Mouse (Mus musculus): Measurements from ENCODE around the gene Slc22a18. TPM values are rescaled to one million over a fixed set of nuclear protein-coding genes. Genes with fewer than 3 reads are reported as not detected.
A peak's percentile ranks its signal among the peaks of the same experiment; 100 is the strongest.

The Slc22a18 gene
- 1 to 10 TPM; 1.4 to 1.5 TPM for total RNA-seq (2021)
- long read RNA-seq, experiment 1, partial matches to known transcripts, result 0 of 1 reads
- long read RNA-seq, experiment 1, other reads (novel, unspliced or antisense), result 0 of 1 reads
- long read RNA-seq, experiment 2, partial matches to known transcripts, result 0 of 1 reads
- long read RNA-seq, experiment 2, other reads (novel, unspliced or antisense), result 0 of 1 reads

GRCm38 (mm10) chr7:143473347-143474101 is at the start of gene Slc22a18:
Slc22a18 (plus strand) TSS chr7:143473736.
- no peak for DNase-seq

- DNase-seq, result no peak
Measured at GRCm38 (mm10) chr7:143428142-143428813, 45.3 kb upstream of the Slc22a18 start.

DNA sequence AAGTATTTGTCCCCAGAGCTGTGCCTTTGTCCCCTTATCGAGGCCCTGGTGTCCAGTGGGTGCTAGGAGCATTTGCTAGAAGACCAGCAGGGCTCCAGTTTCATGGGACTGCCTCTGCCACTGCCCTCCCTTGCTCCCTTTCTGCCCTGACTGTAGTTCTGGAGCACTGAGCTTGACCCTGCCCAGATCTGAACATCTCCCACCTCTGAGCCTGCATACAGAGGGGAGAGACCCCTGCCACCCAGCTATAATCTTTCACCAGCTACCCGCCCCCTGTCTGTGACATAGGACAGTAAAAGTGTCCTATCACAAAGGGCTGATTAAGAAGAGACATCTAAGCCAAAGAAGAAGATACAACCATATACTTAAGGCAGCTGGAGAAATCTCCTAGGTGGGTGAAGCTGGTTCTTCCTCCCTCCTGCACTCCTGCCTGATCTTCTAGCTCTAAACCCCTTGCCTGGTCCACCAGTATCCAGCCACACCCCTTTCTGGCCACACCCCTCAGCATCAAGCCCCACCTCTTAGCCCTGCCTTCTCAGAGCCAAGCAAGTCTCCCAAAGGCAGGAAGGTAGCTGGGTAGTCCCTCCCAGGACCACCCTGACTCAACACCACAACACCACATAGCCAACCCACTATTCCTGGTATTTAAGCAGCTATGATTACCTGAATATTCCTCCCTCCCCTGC is 44.6 kb upstream of the Slc22a18 start:
- DNase-seq, result no peak

GRCm38 (mm10) chr7:143432631-143433030 is 40.9 kb upstream of the Slc22a18 start:
- DNase-seq, result no peak

DNA sequence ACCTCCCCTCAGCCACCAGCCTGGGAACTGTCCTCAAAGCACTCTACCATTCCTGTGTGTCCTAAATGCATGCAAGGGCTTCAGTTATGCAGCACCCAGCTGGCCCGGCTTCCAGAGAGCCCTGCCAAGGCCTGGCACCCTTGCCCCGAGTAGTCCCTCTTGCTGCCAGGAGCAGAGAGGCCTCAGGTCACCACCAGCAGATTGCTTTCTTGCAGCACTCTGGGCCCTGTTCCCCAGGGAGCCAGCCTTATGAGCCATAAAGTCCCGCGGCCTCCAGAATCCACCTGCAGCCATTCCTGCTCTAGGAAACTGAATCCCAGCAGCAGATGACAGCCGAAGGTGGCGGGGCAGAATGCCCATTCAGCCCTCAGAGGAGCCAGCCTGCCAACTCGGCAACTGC is 40.2 kb upstream of the Slc22a18 start:
- peak; percentile 22 to 66 for DNase-seq

GRCm38 (mm10) chr7:143437231-143437893 is 36.2 kb upstream of the Slc22a18 start:
- no peak for DNase-seq

- DNase-seq, result peak; percentile 11 to 29
Measured at GRCm38 (mm10) chr7:143437894-143438581, 35.5 kb upstream of the Slc22a18 start.

GRCm38 (mm10) chr7:143438965-143439364 is 34.6 kb upstream of the Slc22a18 start:
- DNase-seq, result no peak

- no peak for DNase-seq
Measured at GRCm38 (mm10) chr7:143444580-143444954, 29.0 kb upstream of the Slc22a18 start.

GRCm38 (mm10) chr7:143444955-143445648 is 28.4 kb upstream of the Slc22a18 start:
- DNase-seq, result no peak

- peak in 1 of 2 experiments; percentile 35 for DNase-seq
Measured at GRCm38 (mm10) chr7:143445651-143446460, 27.7 kb upstream of the Slc22a18 start.

DNA sequence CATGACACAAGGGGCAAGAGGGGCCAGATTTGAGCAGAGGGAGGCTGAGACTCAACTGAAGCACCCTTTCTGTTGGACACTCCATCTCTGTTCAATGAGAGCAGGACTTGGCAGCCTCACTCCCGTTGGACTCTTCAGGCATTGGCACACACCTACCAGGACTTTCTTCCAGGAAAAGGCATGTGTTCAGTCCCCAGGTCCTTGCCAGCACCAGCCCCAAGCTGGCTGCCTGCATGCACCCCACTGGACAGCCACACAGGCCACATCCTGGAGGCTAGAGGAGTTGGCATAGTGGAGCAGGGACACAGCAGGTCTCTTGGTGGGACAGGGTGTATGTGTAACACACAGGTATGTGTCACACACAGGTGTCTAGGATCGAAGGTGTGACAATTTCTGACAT is 26.4 kb upstream of the Slc22a18 start:
- peak in 1 of 2 experiments; percentile 33 for DNase-seq

- no peak for DNase-seq
Measured at GRCm38 (mm10) chr7:143458963-143459331, 14.6 kb upstream of the Slc22a18 start.

GRCm38 (mm10) chr7:143459332-143460211 is 14.0 kb upstream of the Slc22a18 start:
- DNase-seq, result peak; percentile 63 to 76

- no peak for DNase-seq
Measured at GRCm38 (mm10) chr7:143460217-143460834, 13.2 kb upstream of the Slc22a18 start.

GRCm38 (mm10) chr7:143460874-143461273 is 12.7 kb upstream of the Slc22a18 start, which contains the start of gene Cdkn1c:
Cdkn1c (minus strand) TSS chr7:143461050.
- peak; percentile 89 to 93 for DNase-seq

DNA sequence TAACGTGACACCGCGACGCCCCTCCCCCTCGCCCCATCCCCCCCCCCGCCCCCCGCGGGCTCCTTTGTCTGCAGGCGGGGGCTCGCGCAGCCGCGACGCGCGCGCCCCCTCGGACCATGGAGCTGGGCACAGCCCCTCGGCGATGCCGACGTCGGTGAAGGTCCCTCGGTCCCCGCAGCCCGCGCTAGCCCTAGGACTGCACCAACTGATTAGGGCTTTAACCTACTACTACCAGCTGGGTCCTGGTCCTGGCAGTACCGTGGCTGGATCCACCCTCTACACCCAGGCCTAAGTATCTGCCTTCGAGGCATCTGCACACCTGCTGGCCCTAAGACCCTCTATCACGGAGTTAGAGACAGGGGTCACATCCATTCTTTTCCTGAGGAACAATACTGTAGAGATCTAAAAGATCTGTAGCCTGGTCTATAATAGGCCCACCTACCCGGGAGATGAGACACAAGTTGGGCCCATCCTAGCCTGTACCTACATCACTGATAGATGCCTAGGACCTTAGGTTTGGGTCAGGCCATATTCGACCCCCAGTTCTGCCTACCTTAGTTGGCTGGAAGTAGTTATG is 12.2 kb upstream of the Slc22a18 start:
- no peak for DNase-seq

DNA sequence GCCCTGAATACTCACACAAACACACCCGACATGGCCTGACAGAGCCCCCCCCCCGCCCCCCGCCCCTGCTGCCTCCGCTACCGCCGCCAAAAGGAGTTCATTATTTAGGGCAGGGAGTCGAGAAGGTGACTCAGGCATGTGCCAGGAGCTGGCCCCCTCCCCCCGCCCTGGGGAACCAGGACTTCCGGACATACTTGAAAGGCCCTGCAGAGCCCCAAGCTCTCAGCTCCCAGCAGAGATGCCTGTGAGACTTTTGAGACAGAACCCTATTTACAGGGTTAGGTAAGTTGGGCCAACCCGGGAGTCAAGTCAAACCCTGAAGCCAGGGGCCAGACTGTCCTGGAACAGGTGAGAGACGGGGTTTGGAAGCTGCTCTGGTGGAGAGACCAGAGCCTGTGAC is 11.6 kb upstream of the Slc22a18 start:
- peak in 1 of 2 experiments; percentile 37 for DNase-seq

All from adrenal gland, postnatal 36 days (tissue).